In the genomic region with DNA sequence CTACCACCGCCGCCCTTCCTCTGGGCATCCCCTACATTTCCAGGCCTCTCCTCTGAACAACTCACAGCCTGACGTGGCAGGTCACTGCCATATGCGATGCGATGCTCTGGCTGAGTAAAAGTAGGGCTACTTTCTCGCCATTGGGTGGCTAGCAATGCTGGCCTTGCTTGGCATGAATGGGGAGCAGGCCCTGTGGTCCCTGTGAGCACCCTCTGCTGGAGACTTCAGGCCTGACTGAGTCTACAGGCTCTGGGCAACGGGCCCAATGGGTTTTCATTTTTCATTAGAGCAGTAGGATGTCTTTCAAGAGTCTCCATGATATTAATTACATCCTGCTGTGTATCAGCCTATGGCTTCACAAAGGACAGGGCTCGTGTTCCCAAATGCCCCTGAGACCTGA, we compare ENCODE assay signal across 8 mouse cellular contexts. TPM values are rescaled to one million over a fixed set of nuclear protein-coding genes. Genes with fewer than 3 reads are reported as not detected.
DNase-seq lines count a peak whose midpoint lies in the region; ATAC-seq and TF ChIP-seq lines count a peak whose summit lies in the region.

No protein-coding gene starts in this region.

- H3K27me3 ChIP-seq in liver, embryonic 12.5 days (replicated peaks), result no peaks in the 10 kb centered on the region; the same call in 1 of the 2 replicates
- no peaks in the 10 kb centered on the region for H3K27me3 ChIP-seq in Patski
- H3K27me3 ChIP-seq in midbrain, embryonic 15.5 days (replicated peaks), result no peaks in the 10 kb centered on the region

- POLR2A ChIA-PET in Patski (lab: Charles Lee), result no interaction called here

- CTCF ChIA-PET in Patski (lab: Charles Lee), result no interaction called here

- no peak for ATAC-seq in liver, embryonic 12.5 days
- ATAC-seq in Patski, result no peak
- ATAC-seq in midbrain, embryonic 15.5 days (replicated peaks), result no peak

- 39% methylated on average over 8 of the region's 8 CpGs for WGBS in liver, embryonic 12.5 days (ENCODE audit: insufficient replicate concordance)
- 27% methylated on average over 8 of the region's 8 CpGs for WGBS in midbrain, embryonic 15.5 days

- peak; percentile 31 for DNase-seq in liver
- no peak for DNase-seq in Patski (ENCODE audit: low read depth, low spot score)
- peak; percentile 25 for DNase-seq in cerebellum, adult 11-12 months
- peak; percentile 17 to 21 for DNase-seq in gastrocnemius, postnatal 36 days
- peak; percentile 18 to 34 for DNase-seq in layer of hippocampus, postnatal 36 days
- DNase-seq in retina, postnatal 1 day, result peak; percentile 81

- intact Hi-C loops in gastrocnemius, postnatal 36 days (cut with DNase I), result no loop called here

- H3K4me1 ChIP-seq in liver, embryonic 12.5 days, result no peaks in the 10 kb centered on the region; the same call in 1 of the 2 replicates
- no peaks in the 10 kb centered on the region for H3K4me1 ChIP-seq in midbrain, embryonic 15.5 days

- no peak overlapping the region for H3K9ac ChIP-seq in liver, embryonic 12.5 days
- H3K9ac ChIP-seq in midbrain, embryonic 15.5 days, result no peak overlapping the region

- no peak overlapping the region for H3K4me3 ChIP-seq in liver, embryonic 12.5 days
- H3K4me3 ChIP-seq in midbrain, embryonic 15.5 days, result no peak overlapping the region

- H3K9me3 ChIP-seq in liver, embryonic 12.5 days (replicated peaks), result no peaks in the 10 kb centered on the region
- H3K9me3 ChIP-seq in midbrain, embryonic 15.5 days, result no peaks in the 10 kb centered on the region

- H3K27ac ChIP-seq in liver, embryonic 12.5 days, result no peak overlapping the region
- H3K27ac ChIP-seq in midbrain, embryonic 15.5 days, result no peak overlapping the region

- in situ Hi-C loops in Patski (cut with MboI; ENCODE audit: low pct_unique_long_range_greater_than_20kb), result no loop called here

- H3K36me3 ChIP-seq in liver, embryonic 12.5 days, result no peaks in the 10 kb centered on the region
- no peaks in the 10 kb centered on the region for H3K36me3 ChIP-seq in midbrain, embryonic 15.5 days (replicated peaks)

- TF ChIP-seq CTCF in Patski (IDR thresholded peaks at IDR 0.05), result peak; percentile 59

- H3K4me2 ChIP-seq in liver, embryonic 12.5 days, result no peak overlapping the region
- H3K4me2 ChIP-seq in midbrain, embryonic 15.5 days, result no peak overlapping the region

RNA-seq across cellular contexts. Expression of a gene that starts 30.1 kb away (rescaled TPM):
- polyA plus RNA-seq in liver, embryonic 12.5 days (2016; fragmentation: Nextera tagmentation; extraction: Ambion mirVana), result 7.2 and 8.9 TPM in 2 replicates
- polyA plus RNA-seq in Patski (2021), result 15.9 TPM
- 10 to 100 TPM; 24.2 to 26.5 TPM for total RNA-seq in gastrocnemius, postnatal 36 days (2021)
- total RNA-seq in layer of hippocampus, postnatal 36 days (2021), result 10 to 100 TPM; 21.7 to 23.1 TPM
- polyA plus RNA-seq in midbrain, embryonic 15.5 days (2015; fragmentation: Nextera tagmentation; extraction: Ambion mirVana), result 18.0 and 18.6 TPM in 2 replicates

RNA-seq across cellular contexts. Expression of a gene that starts 59.3 kb away (rescaled TPM):
- polyA plus RNA-seq in liver, embryonic 12.5 days (2016; fragmentation: Nextera tagmentation; extraction: Ambion mirVana), result 5.1 and 5.4 TPM in 2 replicates
- 37.3 TPM for polyA plus RNA-seq in Patski (2021)
- 1 to 10 TPM; 2.8 to 3.5 TPM for total RNA-seq in gastrocnemius, postnatal 36 days (2021)
- total RNA-seq in layer of hippocampus, postnatal 36 days (2021), result 10 to 100 TPM; 12.0 to 13.4 TPM
- polyA plus RNA-seq in midbrain, embryonic 15.5 days (2015; fragmentation: Nextera tagmentation; extraction: Ambion mirVana), result 17.6 and 19.1 TPM in 2 replicates
